Mouse (Mus musculus) MEL (cell line): ENCODE results near the gene Rassf3. TPM values are rescaled to one million over a fixed set of nuclear protein-coding genes. Genes with fewer than 3 reads are reported as not detected.

Source experiments
- DNase-seq: peaks from one replicate; pipeline ENCODE4 v3.0.0; 2011; ENCODE audit warnings: low read depth, low spot score
- H3K27ac ChIP-seq: 2 replicates; pipeline ENCODE4 v1.5.1; 2012; ENCODE audit warnings: low read depth, mild to moderate bottlenecking, control low read depth, low read length, moderate library complexity; ENCODE audit not compliant: control insufficient read depth
- H3K27me3 ChIP-seq, 2 experiments: fragments of 150-350 bp in 1 of 2; sonication (generic) in 1 of 2; 2 replicates each; pipeline ENCODE4 v1.6.1; 2012; ENCODE audit warnings: low read length in 2 of 2, mild to moderate bottlenecking in 2 of 2, improper control_type of control experiment in 1 of 2, moderate library complexity in 1 of 2; ENCODE audit not compliant: insufficient read depth in 2 of 2, control insufficient read depth in 1 of 2
- H3K36me3 ChIP-seq, 2 experiments: 2 replicates each; pipeline ENCODE4 v1.6.1; 2012 to 2014; ENCODE audit warnings: low read length in 2 of 2, improper control_type of control experiment in 1 of 2, inconsistent platforms in 1 of 2, mild to moderate bottlenecking in 1 of 2; ENCODE audit not compliant: insufficient read depth in 2 of 2, control insufficient read depth in 1 of 2
- H3K4me1 ChIP-seq, 2 experiments: fragments of 150-350 bp in 1 of 2; sonication (generic) in 1 of 2; 2 replicates each; pipeline ENCODE4 v1.6.1; 2012; ENCODE audit warnings: low read length in 2 of 2, improper control_type of control experiment in 1 of 2, mild to moderate bottlenecking in 1 of 2; ENCODE audit not compliant: insufficient read depth in 2 of 2, control insufficient read depth in 1 of 2
- H3K4me3 ChIP-seq, 2 experiments: fragments of 150-350 bp in 1 of 2; sonication (generic) in 1 of 2; 2 replicates each; pipeline ENCODE4 v1.5.1; 2012; ENCODE audit warnings: low read depth in 2 of 2, low read length in 2 of 2, mild to moderate bottlenecking in 2 of 2, moderate library complexity in 2 of 2, control low read depth in 1 of 2, improper control_type of control experiment in 1 of 2; ENCODE audit not compliant: control insufficient read depth in 1 of 2, insufficient read depth in 1 of 2
- H3K79me2 ChIP-seq: 2 replicates; pipeline ENCODE4 v1.6.1; 2012; ENCODE audit warnings: mild to moderate bottlenecking, low read length, moderate library complexity; ENCODE audit not compliant: control insufficient read depth, poor library complexity, insufficient read depth
- H3K9ac ChIP-seq: 2 replicates; pipeline ENCODE4 v1.6.1; 2012; ENCODE audit warnings: low read depth, mild to moderate bottlenecking, control low read depth, low read length, moderate library complexity; ENCODE audit not compliant: control insufficient read depth, poor library complexity, severe bottlenecking
- H3K9me3 ChIP-seq: fragments of 150-350 bp; sonication (generic); replicated peaks from 2 replicates; pipeline ENCODE4 v1.6.1; 2012; ENCODE audit warnings: mild to moderate bottlenecking, low read length, improper control_type of control experiment, moderate library complexity; ENCODE audit not compliant: insufficient read depth
- EP300 ChIP-seq, 2 experiments: IDR thresholded peaks; 2 replicates each; pipeline ENCODE4 v1.6.1; 2011; ENCODE audit warnings: improper control_type of control experiment in 2 of 2, low read length in 2 of 2, low read depth in 1 of 2, mild to moderate bottlenecking in 1 of 2
- HCFC1 ChIP-seq: IDR thresholded peaks from 2 replicates; pipeline ENCODE4 v1.6.1; 2012; ENCODE audit warnings: low read depth, mild to moderate bottlenecking, inconsistent platforms, low read length, improper control_type of control experiment, moderate library complexity
- JUND ChIP-seq: IDR thresholded peaks from 2 replicates; pipeline ENCODE4 v1.6.1; 2011; ENCODE audit warnings: low read depth, mild to moderate bottlenecking, improper control_type of control experiment, low read length
- KAT2A ChIP-seq: conservative IDR thresholded peaks from 2 replicates; pipeline ENCODE4 v1.6.1; 2012; ENCODE audit warnings: low read depth, low read length, improper control_type of control experiment, inconsistent platforms
- MAFK ChIP-seq: IDR thresholded peaks from 2 replicates; pipeline ENCODE4 v1.6.1; 2011; ENCODE audit warnings: low read depth, mild to moderate bottlenecking, low read length, improper control_type of control experiment, borderline replicate concordance
- MAX ChIP-seq: IDR thresholded peaks from 2 replicates; pipeline ENCODE4 v1.6.1; 2011; ENCODE audit warnings: low read length, improper control_type of control experiment
- MAZ ChIP-seq: IDR thresholded peaks from 2 replicates; pipeline ENCODE4 v1.6.1; 2012; ENCODE audit warnings: low read depth, mild to moderate bottlenecking, inconsistent platforms, low read length, improper control_type of control experiment
- MEF2A ChIP-seq: IDR thresholded peaks from 2 replicates; pipeline ENCODE4 v1.6.1; 2014; ENCODE audit warnings: low read depth, mild to moderate bottlenecking, inconsistent platforms, low read length, improper control_type of control experiment; ENCODE audit not compliant: poor library complexity, insufficient replicate concordance, severe bottlenecking; ENCODE audit errors: extremely low read depth
- MXI1 ChIP-seq: IDR thresholded peaks from 2 replicates; pipeline ENCODE4 v1.6.1; 2011; ENCODE audit warnings: mild to moderate bottlenecking, low read depth, low read length, improper control_type of control experiment
- NRF1 ChIP-seq: IDR thresholded peaks from 2 replicates; pipeline ENCODE4 v1.6.1; 2014; ENCODE audit warnings: low read depth, mild to moderate bottlenecking, inconsistent platforms, low read length, improper control_type of control experiment, moderate library complexity; ENCODE audit not compliant: poor library complexity, insufficient read depth, severe bottlenecking
- POLR2AphosphoS2 ChIP-seq: IDR thresholded peaks from 2 replicates; pipeline ENCODE4 v1.6.1; 2011; ENCODE audit warnings: low read length, improper control_type of control experiment
- POLR2AphosphoS5 ChIP-seq: IDR thresholded peaks from 2 replicates; pipeline ENCODE4 v1.6.1; 2012; ENCODE audit warnings: low read depth, borderline replicate concordance, mild to moderate bottlenecking, inconsistent platforms, low read length, moderate library complexity, mixed read lengths
- SIN3A ChIP-seq: IDR thresholded peaks from 2 replicates; pipeline ENCODE4 v1.6.1; 2012; ENCODE audit warnings: low read length, improper control_type of control experiment, inconsistent platforms
- TCF12 ChIP-seq: IDR thresholded peaks from 2 replicates; pipeline ENCODE4 v1.6.1; 2014; ENCODE audit warnings: low read depth, mild to moderate bottlenecking, inconsistent platforms, low read length, improper control_type of control experiment, moderate library complexity
- UBTF ChIP-seq: IDR thresholded peaks from 2 replicates; pipeline ENCODE4 v1.6.1; 2012; ENCODE audit warnings: low read depth, mild to moderate bottlenecking, inconsistent platforms, low read length, improper control_type of control experiment, moderate library complexity, borderline replicate concordance; ENCODE audit not compliant: insufficient read depth
- USF1 ChIP-seq: IDR thresholded peaks from 2 replicates; pipeline ENCODE4 v1.6.1; 2014; ENCODE audit warnings: low read depth, mild to moderate bottlenecking, inconsistent platforms, low read length, improper control_type of control experiment, moderate library complexity
- USF2 ChIP-seq, 2 experiments: IDR thresholded peaks; 2 replicates each; pipeline ENCODE4 v1.6.1; 2011 to 2012; ENCODE audit warnings: improper control_type of control experiment in 2 of 2, low read length in 2 of 2, borderline replicate concordance in 1 of 2, inconsistent platforms in 1 of 2, low read depth in 1 of 2, mild to moderate bottlenecking in 1 of 2; ENCODE audit not compliant: insufficient read depth in 1 of 2
- ZC3H11A ChIP-seq: IDR thresholded peaks from 2 replicates; pipeline ENCODE4 v1.6.1; 2012; ENCODE audit warnings: low read depth, mild to moderate bottlenecking, inconsistent platforms, low read length, improper control_type of control experiment
- ZNF384 ChIP-seq: IDR thresholded peaks from 2 replicates; pipeline ENCODE4 v1.6.1; 2012; ENCODE audit warnings: low read depth, mild to moderate bottlenecking, inconsistent platforms, low read length, improper control_type of control experiment
- polyA plus RNA-seq, 2 experiments: library from polyadenylated mRNA; stranded (reverse) in 1 of 2; unstranded in 1 of 2; fragments of >175 nt in 1 of 2; fragments of >200 nt in 1 of 2; gene quantifications; 2 replicates each; pipeline versions ENCODE4 v1.2.1 to v1.2.4; 2012; ENCODE audit warnings: low replicate concordance in 2 of 2, low read depth in 1 of 2; ENCODE audit not compliant: insufficient read length in 2 of 2, insufficient read depth in 1 of 2, missing spikeins in 1 of 2
- total RNA-seq: library from RNA; depleted of rRNA; stranded (reverse); fragments of 300-350 nt; gene quantifications from 2 replicates; pipeline ENCODE4 v1.2.3, GENCODE M21; 2012

Rassf3 gene
- total and polyA plus RNA-seq, 3 experiments = 9.2 to 15.8 TPM; not detected in 1

DNA sequence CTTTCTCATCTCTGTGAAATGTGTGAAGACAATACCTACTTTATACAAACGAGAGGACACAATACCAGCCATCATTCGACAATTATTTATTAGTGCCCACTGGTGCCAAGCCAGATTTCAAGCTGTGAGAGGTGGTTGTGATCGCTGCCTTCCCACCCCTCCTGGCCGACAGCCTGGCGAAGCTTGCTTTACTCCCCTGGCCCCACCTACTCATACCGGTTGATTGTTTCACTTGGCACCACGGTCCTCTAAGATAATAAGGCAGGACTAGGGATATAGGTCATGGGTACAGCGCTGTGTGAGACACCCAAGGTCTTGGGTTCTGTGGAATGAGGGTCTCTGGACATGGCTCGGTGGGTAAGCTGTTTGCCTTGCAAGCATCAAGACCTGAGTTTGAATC is 55.1 kb downstream of the Rassf3 start:
- H3K9ac ChIP-seq = no peak overlapping the region
- H3K36me3 ChIP-seq = no peaks in the 10 kb centered on the region
- DNase-seq = no peak
- TF ChIP-seq HCFC1 = no peak
- H3K4me3 ChIP-seq = no peak overlapping the region
- no peaks in the 10 kb centered on the region for H3K4me1 ChIP-seq
- no peaks in the 10 kb centered on the region for H3K79me2 ChIP-seq
- H3K27ac ChIP-seq = no peak overlapping the region
- H3K27me3 ChIP-seq = no peaks in the 10 kb centered on the region
- no peaks in the 10 kb centered on the region for H3K9me3 ChIP-seq

DNA sequence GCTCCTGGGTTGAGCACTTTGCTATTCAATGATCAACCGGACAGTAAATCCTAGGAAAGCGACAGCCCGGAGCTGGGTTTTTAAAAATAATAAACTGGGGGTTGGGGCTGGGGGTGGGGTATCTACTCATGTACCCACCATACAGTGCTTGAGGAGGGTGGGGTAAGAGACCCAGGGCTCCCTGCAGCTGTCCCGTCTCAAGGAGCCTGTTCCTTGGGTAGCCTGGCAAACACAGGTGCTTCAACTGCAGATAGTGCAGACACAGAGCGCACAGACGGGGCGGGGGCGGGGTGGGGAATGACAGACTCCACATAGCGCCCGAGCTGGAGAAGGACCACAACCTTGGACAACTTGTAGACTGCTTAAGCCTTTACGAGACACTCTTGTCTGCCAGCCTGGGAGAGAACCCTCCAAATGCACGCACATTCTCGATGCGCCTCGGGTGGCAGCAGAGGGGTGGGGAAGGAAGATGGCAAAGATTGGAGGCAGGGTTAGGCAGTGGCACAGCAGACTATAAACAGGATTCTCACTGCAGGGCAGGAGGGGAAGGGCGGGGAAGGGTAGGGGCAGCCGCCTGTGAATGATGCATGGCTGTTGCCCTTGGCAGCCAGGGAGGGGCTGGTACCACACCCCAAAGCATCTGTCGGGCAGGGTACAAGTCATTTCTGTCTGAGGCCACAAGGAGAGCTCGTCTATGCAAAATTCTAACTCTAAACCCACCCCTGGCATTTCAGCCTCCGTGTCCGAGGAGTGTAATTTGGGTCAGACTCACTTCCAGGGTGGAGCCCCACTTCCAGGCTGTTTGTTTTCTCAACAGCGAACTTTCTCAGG is 56.3 kb downstream of the Rassf3 start:
- Histone ChIP-seq H3K27ac (no peak overlapping the region), H3K27me3 (no peaks in the 10 kb centered on the region), H3K4me1 (no peaks in the 10 kb centered on the region), H3K4me3 (no peak overlapping the region), H3K79me2 (no peaks in the 10 kb centered on the region), H3K36me3 (no peaks in the 10 kb centered on the region), H3K9me3 (no peaks in the 10 kb centered on the region), H3K9ac (no peak overlapping the region)
- no peak for TF ChIP-seq POLR2AphosphoS5
- TF ChIP-seq MAX = no peak
- TF ChIP-seq USF2 (IDR thresholded peaks at IDR 0.05; ENCODE audit: borderline replicate concordance in 1 of 2, insufficient read depth in 1 of 2, low read depth in 1 of 2, low read length in 2 of 2) = no peak
- no peak for TF ChIP-seq JUND
- no peak for TF ChIP-seq POLR2AphosphoS2
- TF ChIP-seq UBTF = no peak
- no peak for TF ChIP-seq MAZ
- TF ChIP-seq ZNF384 = no peak
- TF ChIP-seq MEF2A = no peak
- no peak for TF ChIP-seq KAT2A
- TF ChIP-seq TCF12 = no peak
- no peak for TF ChIP-seq MAFK
- no peak for TF ChIP-seq SIN3A
- no peak for TF ChIP-seq ZC3H11A
- no peak for TF ChIP-seq MXI1
- TF ChIP-seq USF1 = no peak
- no peak for TF ChIP-seq EP300 (IDR thresholded peaks at IDR 0.05; ENCODE audit: low read depth in 1 of 2, low read length in 2 of 2)
- TF ChIP-seq NRF1 = no peak
- DNase-seq = no peak
